Mouse (Mus musculus) megakaryocyte progenitor cell, adult 5-6 weeks (primary cell): ENCODE measurements around the gene Sox12. TPM values are rescaled to one million over a fixed set of nuclear protein-coding genes. Genes with fewer than 3 reads are reported as not detected.
"Not testable (repeated sequence)": the region's sequence is repeated elsewhere in the genome, so short reads cannot be mapped to it uniquely, and the experiment has no call there.

ENCODE experiments used
- ATAC-seq: replicated peaks from 2 replicates; pipeline ENCODE4 v1.8.0; 2016; ENCODE audit warnings: mild to moderate bottlenecking, moderate TSS enrichment, inconsistent platforms; ENCODE audit not compliant: poor library complexity
- total RNA-seq, 2 experiments: library from RNA; stranded (forward) in 1 of 2; stranded (reverse) in 1 of 2; fragments of 157-497, 149-512 nt in 1 of 2; fragments of 200-1000 nt in 1 of 2; gene quantifications; 2 replicates each; pipeline versions ENCODE4 v1.2.3 to v1.2.4; 2015 to 2017

The Sox12 gene
- total RNA-seq, 2 experiments from 2014 or later = 1.9 to 9.0 TPM

DNA sequence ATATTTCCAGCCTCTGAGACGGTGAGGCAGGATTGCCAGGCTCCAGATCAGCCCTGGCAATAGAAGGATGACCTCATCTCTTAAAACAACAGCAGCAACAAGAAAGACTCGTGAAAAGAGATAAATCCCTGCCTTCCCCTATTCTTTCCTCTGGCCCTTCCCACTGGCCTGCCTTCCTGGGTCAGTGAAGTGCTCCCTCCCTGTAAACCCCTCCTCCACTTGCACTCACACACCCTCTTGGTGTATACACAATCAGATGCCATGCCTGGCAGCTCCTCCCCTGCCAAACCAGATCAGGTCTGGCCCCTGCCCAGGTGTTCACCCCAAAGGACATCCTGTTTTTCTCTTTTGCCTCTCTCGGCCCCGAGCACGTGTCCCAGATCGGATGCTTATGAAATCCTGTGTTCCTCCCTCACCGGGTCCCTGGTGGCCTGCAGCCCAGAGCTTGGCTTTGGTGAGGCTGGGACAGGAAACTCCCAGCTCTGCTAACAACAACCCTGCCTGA is 37.5 kb downstream of the Sox12 start:
- peak; percentile 56 for ATAC-seq

DNA sequence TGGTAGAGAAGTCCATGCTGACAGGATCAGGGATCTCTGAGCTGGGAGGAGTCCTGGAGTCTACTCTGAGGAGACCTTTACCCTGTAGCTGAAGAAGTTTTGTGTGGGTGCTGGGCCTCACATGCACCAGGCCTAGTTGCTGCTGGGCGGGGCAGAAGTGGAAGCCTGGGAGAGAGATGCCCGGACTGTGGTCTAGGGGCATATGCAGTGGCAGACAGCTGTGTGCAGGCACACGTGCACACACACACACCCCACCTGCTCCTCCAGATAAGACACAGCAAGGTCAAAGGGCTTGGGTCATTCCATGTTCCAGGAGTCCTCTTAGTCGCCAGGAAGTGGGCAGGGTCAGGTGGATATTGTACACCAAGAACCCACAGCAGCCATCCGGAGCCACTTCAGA is 38.2 kb downstream of the Sox12 start:
- no peak for ATAC-seq

- not testable (repeated sequence) for ATAC-seq
These were observed 38.9 kb downstream of the Sox12 start for GRCm38 (mm10) chr2:152358977-152359376.

DNA sequence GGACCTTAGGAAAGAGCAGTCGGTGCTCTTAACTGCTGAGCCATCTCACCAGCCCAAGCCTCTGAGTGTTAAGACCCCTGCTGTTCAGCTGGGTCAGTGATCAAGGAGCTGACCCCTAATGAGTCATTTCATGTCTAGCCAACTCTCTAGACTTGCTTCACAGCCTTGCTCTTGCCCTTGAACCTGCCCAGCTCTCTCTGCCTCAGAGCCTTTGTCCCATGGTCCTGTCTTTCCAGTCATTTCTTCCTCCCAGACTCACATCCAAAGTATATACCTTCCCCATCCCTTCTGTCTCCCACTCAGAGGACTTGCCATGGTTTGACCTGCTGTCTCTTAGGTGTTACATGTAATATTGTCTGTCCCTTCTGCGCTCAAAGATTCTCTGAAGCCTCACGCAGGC is 40.6 kb downstream of the Sox12 start:
- ATAC-seq = no peak

DNA sequence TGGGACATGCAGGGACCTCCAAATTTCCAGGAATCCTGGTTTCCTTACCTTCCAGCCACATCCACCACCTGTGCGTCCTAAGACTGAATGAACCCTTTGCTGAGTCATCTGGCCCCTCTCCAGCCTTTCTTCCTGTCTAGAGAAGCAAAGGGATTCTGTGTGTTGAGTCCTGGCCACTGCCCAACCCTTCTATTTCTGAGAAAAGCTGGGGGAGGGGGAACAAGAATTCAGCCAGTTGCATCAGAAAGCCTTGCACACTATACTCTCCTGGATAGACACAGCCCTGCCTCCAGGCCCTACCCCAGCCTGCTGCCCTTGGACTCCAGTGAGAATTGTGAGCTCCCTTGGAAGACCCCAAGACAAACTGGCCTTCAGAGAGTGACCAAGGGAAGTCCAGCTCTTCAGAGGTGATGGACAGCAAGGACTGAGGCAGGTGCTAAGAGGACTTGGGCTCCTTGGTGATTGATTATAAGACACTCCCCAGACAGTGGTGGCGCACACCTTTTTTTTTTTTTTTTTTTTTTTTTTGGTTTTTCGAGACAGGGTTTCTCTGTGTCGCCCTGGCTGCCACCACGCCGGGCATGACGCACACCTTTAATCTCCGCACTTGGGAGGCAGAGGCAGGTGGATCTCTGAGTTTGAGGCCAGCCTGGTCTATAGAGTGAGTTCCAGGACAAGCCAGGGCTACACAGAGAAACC is 47.9 kb downstream of the Sox12 start:
- peak; percentile 64 for ATAC-seq

DNA sequence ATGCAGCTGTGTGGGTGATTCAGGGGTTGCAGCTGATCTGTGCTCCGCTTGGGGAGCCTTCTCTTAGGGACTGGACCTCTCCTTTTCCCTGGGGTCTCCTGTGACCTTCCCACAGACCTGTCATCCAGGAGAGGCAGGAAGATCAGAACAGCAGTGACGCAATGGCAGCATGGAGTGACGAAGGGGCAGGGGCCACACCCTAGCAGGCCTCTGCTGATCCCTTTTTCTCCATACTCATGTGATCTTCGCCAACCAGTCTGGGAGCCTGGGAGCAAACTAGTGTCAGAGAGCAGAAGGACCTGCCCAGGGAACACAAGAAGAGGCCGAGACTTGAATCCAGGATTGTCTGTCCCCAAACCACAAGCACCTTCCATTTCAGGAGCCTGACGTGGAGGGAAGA is 48.7 kb downstream of the Sox12 start:
- ATAC-seq = no peak

- ATAC-seq = no peak
These were observed 50.1 kb downstream of the Sox12 start for GRCm38 (mm10) chr2:152347722-152348121.

- ATAC-seq = peak; percentile 54
These were observed 50.9 kb downstream of the Sox12 start for GRCm38 (mm10) chr2:152346776-152347465.

DNA sequence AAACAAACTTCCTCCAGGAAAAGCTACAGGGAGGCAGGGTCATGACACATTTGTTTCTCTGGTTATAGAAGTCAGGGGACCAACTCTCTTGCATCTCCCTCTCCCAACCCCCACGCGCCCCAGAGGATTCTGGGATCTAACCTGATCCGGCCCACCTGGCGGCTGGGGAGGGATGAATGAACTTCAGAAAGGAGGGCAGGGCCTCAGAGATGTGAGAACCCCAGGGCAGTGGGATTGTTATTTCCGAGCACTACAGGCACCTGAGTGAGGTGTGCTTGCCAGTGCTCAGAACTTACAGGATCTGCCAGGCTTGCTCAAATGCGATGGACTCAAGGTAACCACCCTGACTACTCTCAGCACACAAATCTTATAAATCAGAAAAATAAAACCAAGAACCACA is 52.5 kb downstream of the Sox12 start:
- ATAC-seq = no peak

DNA sequence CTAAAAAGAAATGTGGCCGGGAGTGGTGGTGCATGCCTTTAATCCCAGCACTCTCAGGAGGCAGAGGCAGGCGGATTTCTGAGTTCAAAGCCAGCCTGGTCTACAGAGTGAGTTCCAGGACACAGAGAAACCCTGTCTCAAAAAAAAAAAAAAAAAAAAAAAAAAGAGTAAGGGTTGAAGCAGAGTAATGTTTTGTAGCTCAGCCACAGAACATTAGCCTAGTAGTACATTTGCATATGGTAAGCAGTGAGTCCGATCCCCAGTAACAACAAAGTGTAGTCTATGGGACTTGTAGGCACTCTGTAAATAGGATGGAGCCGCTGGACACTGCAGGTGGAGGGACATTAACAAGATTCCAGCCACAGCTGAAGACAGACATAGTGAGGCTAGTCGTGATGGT is 53.0 kb downstream of the Sox12 start:
- ATAC-seq = no peak

DNA sequence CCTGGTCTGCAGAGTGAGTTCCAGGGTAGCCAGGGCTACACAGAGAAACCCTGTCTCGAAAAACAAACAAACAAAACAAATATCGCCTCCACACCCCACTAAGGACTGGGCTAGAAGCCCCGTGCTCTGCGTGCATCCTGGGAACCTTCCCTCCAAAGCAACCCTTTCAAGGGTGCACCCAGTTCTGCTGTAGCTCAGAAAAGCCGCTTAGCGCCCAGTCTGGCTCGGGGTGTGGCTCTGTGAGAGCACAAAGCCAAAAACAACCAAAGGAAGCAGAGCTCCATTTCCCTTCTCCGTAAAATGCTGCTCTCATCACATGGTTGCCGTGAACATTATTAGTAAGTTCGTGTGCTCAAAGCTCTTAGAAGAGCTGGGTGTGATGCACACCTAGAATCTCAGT is 53.5 kb downstream of the Sox12 start:
- ATAC-seq = no peak

Other genes starting within 250 kb of the Sox12 start
- gene Csnk2a1, start 171.2 kb downstream of the Sox12 start, total RNA-seq (2015) = 55.9 and 68.2 TPM in 2 replicates
- gene Csnk2a1, start 171.2 kb downstream of the Sox12 start, total RNA-seq (2017) = 111 and 125 TPM in 2 replicates
- gene Tbc1d20, start 104.2 kb downstream of the Sox12 start, total RNA-seq (2015) = 18.4 and 19.7 TPM in 2 replicates
- gene Tbc1d20, start 104.2 kb downstream of the Sox12 start, total RNA-seq (2017) = 17.2 and 19.1 TPM in 2 replicates
- gene Rbck1, start 65.4 kb downstream of the Sox12 start, total RNA-seq (2015) = 50.3 and 75.6 TPM in 2 replicates
- 66.8 and 67.2 TPM in 2 replicates for gene Rbck1, start 65.4 kb downstream of the Sox12 start, total RNA-seq (2017)
- not detected in 2 replicates for gene Trib3, start 54.0 kb downstream of the Sox12 start, total RNA-seq (2015)
- gene Trib3, start 54.0 kb downstream of the Sox12 start, total RNA-seq (2017) = not detected in 2 replicates
- not detected in 2 replicates for gene Nrsn2, start 21.4 kb downstream of the Sox12 start, total RNA-seq (2015)
- not detected in 2 replicates for gene Nrsn2, start 21.4 kb downstream of the Sox12 start, total RNA-seq (2017)
- 5.3 and 5.7 TPM in 2 replicates for gene Zcchc3, start 17.0 kb upstream of the Sox12 start, total RNA-seq (2015)
- gene Zcchc3, start 17.0 kb upstream of the Sox12 start, total RNA-seq (2017) = 2.8 and 4.1 TPM in 2 replicates
- gene 6820408C15Rik, start 17.5 kb upstream of the Sox12 start, total RNA-seq (2015) = not detected in 2 replicates
- gene 6820408C15Rik, start 17.5 kb upstream of the Sox12 start, total RNA-seq (2017) = 0.29 TPM in 1 of 2 replicates, not detected in the other
- not detected in 2 replicates for gene Defb23, start 66.6 kb upstream of the Sox12 start, total RNA-seq (2015)
- not detected in 2 replicates for gene Defb23, start 66.6 kb upstream of the Sox12 start, total RNA-seq (2017)
- not detected in 2 replicates for gene Defb20, start 79.0 kb upstream of the Sox12 start, total RNA-seq (2015)
- not detected in 2 replicates for gene Defb20, start 79.0 kb upstream of the Sox12 start, total RNA-seq (2017)
- gene Defb22, start 92.1 kb upstream of the Sox12 start, total RNA-seq (2015) = not detected in 2 replicates
- not detected in 2 replicates for gene Defb22, start 92.1 kb upstream of the Sox12 start, total RNA-seq (2017)
- gene Defb26, start 113.6 kb upstream of the Sox12 start, total RNA-seq (2015) = not detected in 2 replicates
- gene Defb26, start 113.6 kb upstream of the Sox12 start, total RNA-seq (2017) = not detected in 2 replicates
- not detected in 2 replicates for gene Defb28, start 120.2 kb upstream of the Sox12 start, total RNA-seq (2015)
- not detected in 2 replicates for gene Defb28, start 120.2 kb upstream of the Sox12 start, total RNA-seq (2017)
- gene Defb29, start 142.0 kb upstream of the Sox12 start, total RNA-seq (2015) = not detected in 2 replicates
- not detected in 2 replicates for gene Defb29, start 142.0 kb upstream of the Sox12 start, total RNA-seq (2017)
- not detected in 2 replicates for gene Gm17416, start 171.3 kb upstream of the Sox12 start, total RNA-seq (2015)
- not detected in 2 replicates for gene Gm17416, start 171.3 kb upstream of the Sox12 start, total RNA-seq (2017)
- not detected in 2 replicates for gene Defb21, start 174.7 kb upstream of the Sox12 start, total RNA-seq (2015)
- not detected in 2 replicates for gene Defb21, start 174.7 kb upstream of the Sox12 start, total RNA-seq (2017)
- gene Defb19, start 182.2 kb upstream of the Sox12 start, total RNA-seq (2015) = not detected in 2 replicates
- gene Defb19, start 182.2 kb upstream of the Sox12 start, total RNA-seq (2017) = not detected in 2 replicates
- gene Defb45, start 201.3 kb upstream of the Sox12 start, total RNA-seq (2015) = not detected in 2 replicates
- not detected in 2 replicates for gene Defb45, start 201.3 kb upstream of the Sox12 start, total RNA-seq (2017)
- gene Defb36, start 206.3 kb upstream of the Sox12 start, total RNA-seq (2015) = not detected in 2 replicates
- not detected in 2 replicates for gene Defb36, start 206.3 kb upstream of the Sox12 start, total RNA-seq (2017)
- not detected in 2 replicates for gene Defb25, start 225.0 kb upstream of the Sox12 start, total RNA-seq (2015)
- not detected in 2 replicates for gene Defb25, start 225.0 kb upstream of the Sox12 start, total RNA-seq (2017)
- 1.2 TPM in 1 of 2 replicates, not detected in the other for gene Rem1, start 228.9 kb upstream of the Sox12 start, total RNA-seq (2015)
- 0.10 and 0.87 TPM in 2 replicates for gene Rem1, start 228.9 kb upstream of the Sox12 start, total RNA-seq (2017)